In genomic region chr9:86507437-86507836, GRCm38 (mm10) we compare ENCODE assay signal across 25 mouse cellular contexts. TPM values are rescaled to one million over a fixed set of nuclear protein-coding genes. Genes with fewer than 3 reads are reported as not detected.
DNase-seq lines count a peak whose midpoint lies in the region; ATAC-seq and TF ChIP-seq lines count a peak whose summit lies in the region.
"Had no signal": no experiment of that assay in that cellular context is flagged by ENCODE, and none has a peak within 500 bp of the region (broad histone marks: within the 10 kb centered on the region; RNA-seq: fewer than 3 reads in every experiment).

No protein-coding gene starts in this region.

- TF ChIP-seq POLR2A in MEL (IDR thresholded peaks at IDR 0.05; ENCODE audit: control insufficient read depth in 1 of 2, insufficient read depth in 1 of 2, low read depth in 1 of 2, low read length in 2 of 2, poor library complexity in 1 of 2) = no peak

- H3K27ac ChIP-seq in MEL (ENCODE audit: control insufficient read depth, low read depth, low read length) = no peak overlapping the region
- no peak overlapping the region for H3K27ac ChIP-seq in liver, embryonic 11.5 days (ENCODE audit: low read depth, low read length)
- no peak overlapping the region for H3K27ac ChIP-seq in liver, embryonic 15.5 days (replicated peaks)
- H3K27ac ChIP-seq: embryonic facial prominence, embryonic 15.5 days; forebrain, embryonic 10.5 days; heart, embryonic 10.5 days; hindbrain, embryonic 12.5 days had no signal

- H3K27me3 ChIP-seq in MEL (ENCODE audit: control insufficient read depth in 1 of 2, insufficient read depth in 2 of 2, low read length in 2 of 2) = no peaks in the 10 kb centered on the region
- H3K27me3 ChIP-seq in liver, embryonic 11.5 days (replicated peaks; ENCODE audit: control insufficient read depth, insufficient read depth, low read length) = no peaks in the 10 kb centered on the region
- no peaks in the 10 kb centered on the region for H3K27me3 ChIP-seq in liver, embryonic 15.5 days
- H3K27me3 ChIP-seq: embryonic facial prominence, embryonic 15.5 days; hindbrain, embryonic 12.5 days had no signal

- peak; percentile 92 for ATAC-seq in liver, embryonic 11.5 days (replicated peaks; ENCODE audit: low FRiP score)
- ATAC-seq in liver, embryonic 15.5 days (ENCODE audit: insufficient read depth) = peak; percentile 78
- ATAC-seq in megakaryocyte-erythroid progenitor cell, adult 5-6 weeks (replicated peaks; ENCODE audit: low FRiP score, low TSS enrichment, poor library complexity, severe bottlenecking) = peak; percentile 95
- ATAC-seq: CD4-positive, CD25-positive, alpha-beta regulatory T cell, adult 4 months; forebrain, embryonic 14.5 days; hindbrain, embryonic 16.5 days had no signal

- no peak overlapping the region for H3K9ac ChIP-seq in MEL (ENCODE audit: control insufficient read depth, low read depth, low read length, poor library complexity, severe bottlenecking)
- H3K9ac ChIP-seq in liver, embryonic 11.5 days (ENCODE audit: low read depth, low read length) = no peak overlapping the region
- no peak overlapping the region for H3K9ac ChIP-seq in liver, embryonic 15.5 days
- H3K9ac ChIP-seq: embryonic facial prominence, embryonic 15.5 days; hindbrain, embryonic 12.5 days had no signal

- no peak overlapping the region for H3K4me3 ChIP-seq in MEL (ENCODE audit: control insufficient read depth in 1 of 2, insufficient read depth in 1 of 2, low read depth in 2 of 2, low read length in 2 of 2)
- H3K4me3 ChIP-seq in liver, embryonic 11.5 days (ENCODE audit: low read depth, low read length) = no peak overlapping the region
- H3K4me3 ChIP-seq in liver, embryonic 15.5 days (replicated peaks) = no peak overlapping the region
- H3K4me3 ChIP-seq: embryonic facial prominence, embryonic 15.5 days; erythroblast, embryonic 14.5 days; forebrain, embryonic 10.5 days; heart, embryonic 10.5 days; hindbrain, embryonic 12.5 days had no signal

- H3K36me3 ChIP-seq in MEL (ENCODE audit: control insufficient read depth in 1 of 2, insufficient read depth in 2 of 2, low read length in 2 of 2) = peaks cover 0 to 35% of the 10 kb centered on the region in 2 experiments; a peak in 3 of 4 replicates
- H3K36me3 ChIP-seq in liver, embryonic 11.5 days (ENCODE audit: control insufficient read depth, insufficient read depth, low read length) = no peaks in the 10 kb centered on the region
- peaks cover 4% of the 10 kb centered on the region for H3K36me3 ChIP-seq in liver, embryonic 15.5 days (replicated peaks)
- H3K36me3 ChIP-seq: forebrain, embryonic 10.5 days had no signal

- H3K9me3 ChIP-seq in MEL (replicated peaks; ENCODE audit: insufficient read depth, low read length) = no peaks in the 10 kb centered on the region
- no peaks in the 10 kb centered on the region for H3K9me3 ChIP-seq in liver, embryonic 11.5 days (ENCODE audit: control insufficient read depth, low read length)
- no peaks in the 10 kb centered on the region for H3K9me3 ChIP-seq in liver, embryonic 15.5 days (replicated peaks)
- H3K9me3 ChIP-seq: embryonic facial prominence, embryonic 15.5 days; forebrain, embryonic 10.5 days; G1E; heart, embryonic 10.5 days; hindbrain, embryonic 12.5 days had no signal

- H3K79me2 ChIP-seq in MEL (ENCODE audit: control insufficient read depth, insufficient read depth, low read length, poor library complexity) = no peaks in the 10 kb centered on the region

- no peak for TF ChIP-seq CTCF in MEL (IDR thresholded peaks at IDR 0.05 in 2 of 3, conservative IDR thresholded peaks at IDR 0.05 in 1 of 3; ENCODE audit: control insufficient read depth in 1 of 3, insufficient read depth in 1 of 3, low read depth in 2 of 3, low read length in 3 of 3, poor library complexity in 1 of 3, severe bottlenecking in 1 of 3)

- TF ChIP-seq RAD21 in MEL (IDR thresholded peaks at IDR 0.05; ENCODE audit: low read depth, low read length) = no peak

- peak; percentile 57 for DNase-seq in MEL (ENCODE audit: low read depth, low spot score)
- no peak for DNase-seq in liver, embryonic 11.5 days (ENCODE audit: low spot score)
- no peak for DNase-seq in frontal cortex, postnatal 36 days (ENCODE audit: low spot score in 2 of 2)
- DNase-seq in adrenal gland, adult (ENCODE audit: inconsistent age in 2 of 2, low spot score in 1 of 2) = no peak
- DNase-seq in embryo, embryonic 10.5 days (ENCODE audit: low spot score) = no peak
- DNase-seq: adrenal gland, postnatal 14 days; B cell, adult 2 months; cerebellum, adult 2 months; cerebellum, postnatal 10 days; embryo, embryonic 11 days; gastrocnemius, postnatal 36 days; heart, adult 11 months; heart, postnatal 10 days; heart, postnatal 4 days had no signal

- H3K4me1 ChIP-seq in MEL (ENCODE audit: control insufficient read depth in 1 of 2, insufficient read depth in 2 of 2, low read length in 2 of 2) = peaks cover 11 to 23% of the 10 kb centered on the region in 2 experiments
- H3K4me1 ChIP-seq in liver, embryonic 11.5 days (replicated peaks; ENCODE audit: control insufficient read depth, insufficient read depth, low read length) = no peaks in the 10 kb centered on the region
- peaks cover 4% of the 10 kb centered on the region for H3K4me1 ChIP-seq in liver, embryonic 15.5 days (replicated peaks)
- H3K4me1 ChIP-seq: embryonic facial prominence, embryonic 15.5 days; forebrain, embryonic 10.5 days; heart, embryonic 10.5 days; hindbrain, embryonic 12.5 days had no signal

- 52% methylated on average over 4 of the region's 4 CpGs for WGBS in liver, embryonic 11.5 days
- 29% methylated on average over 4 of the region's 4 CpGs for WGBS in liver, embryonic 15.5 days (ENCODE audit: insufficient replicate concordance)

- H3K4me2 ChIP-seq in liver, embryonic 11.5 days = no peak overlapping the region
- no peak overlapping the region for H3K4me2 ChIP-seq in liver, embryonic 15.5 days
- H3K4me2 ChIP-seq: embryonic facial prominence, embryonic 15.5 days; hindbrain, embryonic 12.5 days had no signal

- peak; percentile 82 to 83 for TF ChIP-seq EP300 in MEL (IDR thresholded peaks at IDR 0.05; ENCODE audit: low read depth in 1 of 2, low read length in 2 of 2)

TF ChIP-seq in MEL, 35 proteins besides CTCF, POLR2A, EP300 and RAD21:
- TF ChIP-seq MXI1 (IDR thresholded peaks at IDR 0.05; ENCODE audit: low read depth, low read length) (no peak), CHD1 (IDR thresholded peaks at IDR 0.05; ENCODE audit: low read depth, low read length) (no peak), TAL1 (IDR thresholded peaks at IDR 0.05; ENCODE audit: low read length) (peak; percentile 37; the same call in 1 of the 2 replicates), GATA1 (IDR thresholded peaks at IDR 0.05; ENCODE audit: low read depth, low read length) (peak; percentile 86), RCOR1 (IDR thresholded peaks at IDR 0.05; ENCODE audit: low read depth, low read length) (peak; percentile 58; the same call in 1 of the 2 replicates), NELFE (IDR thresholded peaks at IDR 0.05; ENCODE audit: low read depth, low read length) (no peak), ETS1 (IDR thresholded peaks at IDR 0.05; ENCODE audit: low read depth, low read length) (peak; percentile 68), POLR2AphosphoS5 (IDR thresholded peaks at IDR 0.05; ENCODE audit: borderline replicate concordance, low read depth, low read length) (no peak), KAT2A (conservative IDR thresholded peaks at IDR 0.05; ENCODE audit: low read depth, low read length) (no peak), SIN3A (IDR thresholded peaks at IDR 0.05; ENCODE audit: low read length) (peak; percentile 53; the same call in 1 of the 2 replicates), E2F4 (IDR thresholded peaks at IDR 0.05; ENCODE audit: borderline replicate concordance, low read depth, low read length) (no peak), TCF12 (IDR thresholded peaks at IDR 0.05; ENCODE audit: low read depth, low read length) (peak; percentile 91)

RNA-seq across cellular contexts. Expression of gene Dop1a, which starts 40.5 kb away (rescaled TPM):
- 14.6 and 15.0 TPM in 2 replicates for total RNA-seq in MEL (2012; rRNA removed)
- polyA plus RNA-seq in MEL (2012; ENCODE audit: insufficient read depth in 1 of 2, insufficient read length in 2 of 2, low read depth in 1 of 2, low replicate concordance in 2 of 2, missing spikeins in 1 of 2) = 10 to 100 TPM in 1 of 2 experiments, not detected in 1; 16.8 TPM
- polyA plus RNA-seq in liver, embryonic 11.5 days (2014; fragmentation: Nextera tagmentation; extraction: Ambion mirVana) = 9.7 and 12.2 TPM in 2 replicates
- 3.7 and 3.9 TPM in 2 replicates for polyA plus RNA-seq in liver, embryonic 15.5 days (2015; fragmentation: Nextera tagmentation; extraction: Ambion mirVana)
- total RNA-seq in megakaryocyte-erythroid progenitor cell, adult 5-6 weeks (2014; fragmentation: Nextera tagmentation) = 39.6 and 54.6 TPM in 2 replicates
- total RNA-seq in megakaryocyte-erythroid progenitor cell, adult 5-6 weeks (2017) = 24.3 and 29.9 TPM in 2 replicates

RNA-seq across cellular contexts. Expression of gene Ube2cbp, which starts 42.7 kb away (rescaled TPM):
- total RNA-seq in MEL (2012; rRNA removed) = 4.3 and 6.4 TPM in 2 replicates
- polyA plus RNA-seq in MEL (2012; ENCODE audit: insufficient read depth in 1 of 2, insufficient read length in 2 of 2, low read depth in 1 of 2, low replicate concordance in 2 of 2, missing spikeins in 1 of 2) = 1 to 10 TPM in 1 of 2 experiments, not detected in 1; 7.2 TPM
- polyA plus RNA-seq in liver, embryonic 11.5 days (2014; fragmentation: Nextera tagmentation; extraction: Ambion mirVana) = 5.9 and 7.0 TPM in 2 replicates
- polyA plus RNA-seq in liver, embryonic 15.5 days (2015; fragmentation: Nextera tagmentation; extraction: Ambion mirVana) = 1.8 and 2.3 TPM in 2 replicates
- 6.2 and 9.8 TPM in 2 replicates for total RNA-seq in megakaryocyte-erythroid progenitor cell, adult 5-6 weeks (2014; fragmentation: Nextera tagmentation)
- 5.0 and 5.9 TPM in 2 replicates for total RNA-seq in megakaryocyte-erythroid progenitor cell, adult 5-6 weeks (2017)
- polyA plus RNA-seq: erythroblast, embryonic 14.5 days had no signal
